Mouse (Mus musculus) megakaryocyte, embryonic 14.5 days (primary cell): ENCODE results near the gene Sgta. TPM values are rescaled to one million over a fixed set of nuclear protein-coding genes. Genes with fewer than 3 reads are reported as not detected.

ENCODE experiments used
- H3K27me3 ChIP-seq: replicated peaks from 2 replicates; pipeline ENCODE3; 2012; ENCODE audit warnings: inconsistent platforms
- H3K36me3 ChIP-seq: replicated peaks from 2 replicates; pipeline ENCODE3; 2012; ENCODE audit warnings: low read length, inconsistent platforms, mixed read lengths
- H3K4me1 ChIP-seq: 2 replicates; pipeline ENCODE4 v1.6.1; 2012; ENCODE audit warnings: inconsistent platforms
- H3K4me3 ChIP-seq: replicated peaks from 2 replicates; pipeline ENCODE3; 2012; ENCODE audit warnings: moderate library complexity, mild to moderate bottlenecking, inconsistent platforms
- H3K9me3 ChIP-seq: 2 replicates; pipeline ENCODE4 v1.6.1; 2012; ENCODE audit warnings: inconsistent platforms
- FLI1 ChIP-seq: IDR thresholded peaks from 2 replicates; pipeline ENCODE4 v1.6.1; 2012; ENCODE audit warnings: low read length, inconsistent platforms, mixed read lengths
- GATA1 ChIP-seq: IDR thresholded peaks from 3 replicates; pipeline ENCODE4 v1.6.1; 2012; ENCODE audit warnings: mixed read lengths, low read length, inconsistent platforms, borderline replicate concordance
- polyA plus RNA-seq: library from polyadenylated mRNA; stranded (reverse); fragments of >175 nt; gene quantifications from 2 replicates; pipeline ENCODE4 v1.2.3, GENCODE M21; 2012; ENCODE audit warnings: low replicate concordance; ENCODE audit not compliant: insufficient read depth

Sgta gene
- polyA plus RNA-seq, 1 experiment: 262 TPM

DNA sequence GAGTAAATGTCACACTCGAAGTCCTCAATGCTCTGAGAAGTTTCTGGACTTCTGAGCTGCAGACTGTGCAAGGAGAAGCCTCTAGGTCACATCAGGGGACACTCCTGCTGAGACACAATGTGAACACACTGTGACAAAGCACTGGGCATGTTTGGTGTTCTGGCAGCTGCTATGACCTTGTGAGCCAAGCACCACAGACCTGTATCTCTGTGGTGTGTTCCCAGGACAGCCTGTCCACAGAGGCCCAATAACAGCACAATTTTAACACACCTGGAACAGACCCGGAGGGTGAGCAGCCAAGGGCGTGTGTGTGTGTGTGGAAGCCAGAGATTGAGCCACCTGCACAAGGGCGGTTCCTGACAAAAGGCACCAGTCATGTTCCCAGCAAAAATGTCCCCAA is 65.4 kb downstream of the Sgta start:
- Histone ChIP-seq H3K4me1 (peaks cover 41% of the 10 kb centered on the region), H3K36me3 (no peaks in the 10 kb centered on the region), H3K9me3 (0 out of 2 replicates have a peak, but pooled peaks cover 4% of the 10 kb centered on the region), H3K27me3 (peaks cover 47% of the 10 kb centered on the region), H3K4me3 (peak overlapping the region; percentile 0)
- TF ChIP-seq FLI1 (no peak), GATA1 (no peak)

Other genes starting within 250 kb of the Sgta start
- gene Jsrp1, start 246.7 kb downstream of the Sgta start, polyA plus RNA-seq: not detected in 2 replicates
- 2,272 and 5,289 TPM in 2 replicates for gene Oaz1, start 233.5 kb downstream of the Sgta start, polyA plus RNA-seq
- gene Lingo3, start 216.1 kb downstream of the Sgta start, polyA plus RNA-seq: 0.04 TPM in 1 of 2 replicates, not detected in the other
- gene Lsm7, start 205.0 kb downstream of the Sgta start, polyA plus RNA-seq: 6.8 and 219 TPM in 2 replicates
- 33.4 and 118 TPM in 2 replicates for gene Sppl2b, start 204.9 kb downstream of the Sgta start, polyA plus RNA-seq
- gene Tmprss9, start 188.3 kb downstream of the Sgta start, polyA plus RNA-seq: 0.08 TPM in 1 of 2 replicates, not detected in the other
- gene Timm13, start 159.2 kb downstream of the Sgta start, polyA plus RNA-seq: 88.8 and 345 TPM in 2 replicates
- 11.8 and 16.6 TPM in 2 replicates for gene Lmnb2, start 141.9 kb downstream of the Sgta start, polyA plus RNA-seq
- gene Gadd45b, start 130.1 kb downstream of the Sgta start, polyA plus RNA-seq: 29.3 and 96.0 TPM in 2 replicates
- gene Gng7, start 45.2 kb downstream of the Sgta start, polyA plus RNA-seq: 0.41 and 1.1 TPM in 2 replicates
- 0.06 TPM in 1 of 2 replicates, not detected in the other for gene Diras1, start 34.5 kb downstream of the Sgta start, polyA plus RNA-seq
- 1.9 and 7.5 TPM in 2 replicates for gene Slc39a3, start 22.8 kb downstream of the Sgta start, polyA plus RNA-seq
- 62.3 and 65.0 TPM in 2 replicates for gene Thop1, start 9.9 kb upstream of the Sgta start, polyA plus RNA-seq
- gene Creb3l3, start 38.7 kb upstream of the Sgta start, polyA plus RNA-seq: not detected in 2 replicates
- gene Map2k2, start 45.7 kb upstream of the Sgta start, polyA plus RNA-seq: 407 and 1,114 TPM in 2 replicates
- 100.0 and 136 TPM in 2 replicates for gene Zbtb7a, start 75.0 kb upstream of the Sgta start, polyA plus RNA-seq
- 95.2 and 184 TPM in 2 replicates for gene Pias4, start 107.7 kb upstream of the Sgta start, polyA plus RNA-seq
- 439 and 1,295 TPM in 2 replicates for gene Eef2, start 116.5 kb upstream of the Sgta start, polyA plus RNA-seq
- 168 TPM in 2 replicates for gene Dapk3, start 122.8 kb upstream of the Sgta start, polyA plus RNA-seq
- not detected in 2 replicates for gene 4930442H23Rik, start 123.7 kb upstream of the Sgta start, polyA plus RNA-seq
- gene Nmrk2, start 141.9 kb upstream of the Sgta start, polyA plus RNA-seq: not detected in 2 replicates
- not detected in 2 replicates for gene Atcay, start 170.7 kb upstream of the Sgta start, polyA plus RNA-seq
- 1.4 TPM in 1 of 2 replicates, not detected in the other for gene Zfr2, start 173.0 kb upstream of the Sgta start, polyA plus RNA-seq
- gene Matk, start 192.8 kb upstream of the Sgta start, polyA plus RNA-seq: 6.2 and 21.4 TPM in 2 replicates
- 458 and 769 TPM in 2 replicates for gene Mrpl54, start 206.8 kb upstream of the Sgta start, polyA plus RNA-seq
- gene Apba3, start 206.8 kb upstream of the Sgta start, polyA plus RNA-seq: 93.1 and 154 TPM in 2 replicates
- 4.6 and 5.5 TPM in 2 replicates for gene Tjp3, start 231.4 kb upstream of the Sgta start, polyA plus RNA-seq
- 124 and 136 TPM in 2 replicates for gene Pip5k1c, start 232.8 kb upstream of the Sgta start, polyA plus RNA-seq